Mouse (Mus musculus): Measurements from ENCODE around the gene Olfr116.

The Olfr116 gene

DNA sequence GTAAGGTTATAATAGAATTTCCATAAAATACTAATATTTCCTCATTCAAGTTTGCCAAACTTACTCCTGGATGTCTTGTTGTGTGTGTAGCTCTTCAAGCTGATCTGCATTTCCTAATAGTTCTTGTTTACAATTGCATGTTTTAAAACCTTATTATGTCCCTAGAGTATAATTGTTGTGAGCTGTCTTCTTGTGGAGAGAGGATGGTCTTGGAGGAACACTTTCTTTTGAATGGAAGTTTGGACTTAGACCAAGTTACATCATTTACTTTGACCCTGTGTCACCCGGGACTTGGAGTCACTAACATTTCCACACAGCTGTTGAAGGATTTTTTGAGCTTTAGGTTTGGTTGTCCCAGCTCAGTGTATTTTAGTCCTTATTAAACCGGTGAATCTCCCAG is at the start of gene Olfr116, which contains the start of gene Olfr115:
Olfr116 (minus strand) TSS at position 191 of the 400 bp plus-strand sequence.
Olfr115 (minus strand) TSS at position 101 of the 400 bp plus-strand sequence.
- DNase-seq (ENCODE audit: low spot score in 2 of 2), result no peak

DNA sequence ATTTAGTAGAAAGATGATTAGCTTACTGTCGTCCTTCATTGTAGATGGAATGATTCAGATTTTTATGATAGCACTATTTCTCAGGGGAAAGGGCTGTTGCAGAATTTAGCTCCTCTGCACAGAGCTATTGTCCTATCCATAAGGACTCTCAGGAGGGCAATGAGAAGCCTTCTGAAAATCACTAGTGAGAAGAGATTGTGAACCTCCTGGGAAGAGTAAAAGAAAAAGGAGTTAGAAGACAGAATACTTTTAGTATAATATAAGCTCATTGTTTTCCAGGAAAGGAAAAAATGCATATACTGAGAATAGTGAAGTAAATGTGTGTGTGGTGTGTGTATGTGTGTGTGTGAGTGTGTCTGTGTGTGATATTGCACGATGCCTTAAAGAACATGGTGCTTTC is 39.7 kb upstream of the Olfr116 start, which contains the start of gene Olfr118:
Olfr118 (plus strand) TSS at position 301 of the 400 bp plus-strand sequence.
- DNase-seq (ENCODE audit: low spot score in 2 of 2), result no peak

DNA sequence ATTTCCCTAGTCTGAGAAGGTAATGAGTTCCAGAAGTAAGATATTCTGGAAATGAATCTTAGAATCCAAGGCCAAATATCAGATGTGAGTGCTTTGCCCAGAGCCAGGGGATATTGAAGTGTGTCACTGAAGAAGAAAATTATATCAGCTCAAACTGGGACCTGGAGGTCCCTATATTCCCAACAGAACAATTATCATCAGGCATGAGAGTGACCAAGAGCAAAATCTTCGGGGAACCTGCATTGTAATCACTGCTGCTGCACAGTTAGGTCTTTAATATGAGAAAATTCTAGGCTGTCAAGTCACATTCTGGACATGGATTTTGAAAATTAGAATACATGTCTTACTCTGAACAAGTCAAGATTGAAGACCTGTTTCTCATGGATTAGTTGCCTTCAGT is 36.7 kb upstream of the Olfr116 start, which contains the start of gene Olfr117:
Olfr117 (minus strand) TSS at position 101 of the 400 bp plus-strand sequence.
- no peak for DNase-seq (ENCODE audit: low spot score in 2 of 2)

GRCm38 (mm10) chr17:37592643-37593042 is 34.4 kb downstream of the Olfr116 start, which contains the start of gene Olfr114:
Gene Olfr114, minus strand, starts transcription at chr17:37592743.
- DNase-seq (ENCODE audit: low spot score in 2 of 2), result no peak

- DNase-seq (ENCODE audit: low spot score in 2 of 2), result no peak
These were observed 49.4 kb downstream of the Olfr116 start, which contains the start of gene Olfr113 for GRCm38 (mm10) chr17:37577563-37577962. Gene Olfr113, minus strand, starts transcription at chr17:37577663.
